Mouse (Mus musculus) megakaryocyte-erythroid progenitor cell, adult 5 weeks (primary cell): Measurements from ENCODE around the gene Ssrp1. TPM values are rescaled to one million over a fixed set of nuclear protein-coding genes. Genes with fewer than 3 reads are reported as not detected.

Experiments
- polyA plus RNA-seq: library from polyadenylated mRNA; stranded (reverse); fragments of >175 nt; gene quantifications from 2 replicates; pipeline ENCODE4 v1.2.3, GENCODE M21; 2012

Ssrp1 gene
- 51.3 and 87.3 TPM in 2 replicates for polyA plus RNA-seq

GRCm38 (mm10) chr2:85037047-85038026 is at the start of gene Ssrp1, which contains the start of gene P2rx3:
Gene Ssrp1 (plus strand): TSS chr2:85037234.
Gene P2rx3 (minus strand): TSS chr2:85037462.

GRCm38 (mm10) chr2:84987930-84988329 is 49.1 kb upstream of the Ssrp1 start, which contains the start of gene Prg3:
Gene Prg3 (plus strand): TSS chr2:84988215.

GRCm38 (mm10) chr2:85047596-85048167 is 10.6 kb downstream of the Ssrp1 start, which contains the start of gene Tnks1bp1:
Gene Tnks1bp1 (plus strand): TSS chr2:85048022.

Other genes starting within 250 kb of the Ssrp1 start
- gene Ube2l6, start 238.4 kb upstream of the Ssrp1 start, polyA plus RNA-seq = 2.9 and 4.4 TPM in 2 replicates
- 0.05 TPM in 1 of 2 replicates, not detected in the other for gene Smtnl1, start 214.6 kb upstream of the Ssrp1 start, polyA plus RNA-seq
- gene Timm10, start 210.2 kb upstream of the Ssrp1 start, polyA plus RNA-seq = 9.2 and 12.0 TPM in 2 replicates
- gene Slc43a1, start 198.4 kb upstream of the Ssrp1 start, polyA plus RNA-seq = 7.4 and 11.5 TPM in 2 replicates
- gene Rtn4rl2, start 150.5 kb upstream of the Ssrp1 start, polyA plus RNA-seq = 0.15 and 0.41 TPM in 2 replicates
- 18.9 and 19.3 TPM in 2 replicates for gene Slc43a3, start 100.7 kb upstream of the Ssrp1 start, polyA plus RNA-seq
- 16.9 and 25.8 TPM in 2 replicates for gene Prg2, start 56.8 kb upstream of the Ssrp1 start, polyA plus RNA-seq
- gene Prg3, start 49.0 kb upstream of the Ssrp1 start, polyA plus RNA-seq = 14.2 and 18.5 TPM in 2 replicates
- gene P2rx3, start 228 bp downstream of the Ssrp1 start, polyA plus RNA-seq = 0.05 and 0.34 TPM in 2 replicates
- gene Tnks1bp1, start 10.8 kb downstream of the Ssrp1 start, polyA plus RNA-seq = 4.4 and 5.1 TPM in 2 replicates
- gene Aplnr, start 99.0 kb downstream of the Ssrp1 start, polyA plus RNA-seq = 0.03 TPM in 2 replicates
- 0.02 TPM in 1 of 2 replicates, not detected in the other for gene Lrrc55, start 160.0 kb downstream of the Ssrp1 start, polyA plus RNA-seq